In the genomic region with DNA sequence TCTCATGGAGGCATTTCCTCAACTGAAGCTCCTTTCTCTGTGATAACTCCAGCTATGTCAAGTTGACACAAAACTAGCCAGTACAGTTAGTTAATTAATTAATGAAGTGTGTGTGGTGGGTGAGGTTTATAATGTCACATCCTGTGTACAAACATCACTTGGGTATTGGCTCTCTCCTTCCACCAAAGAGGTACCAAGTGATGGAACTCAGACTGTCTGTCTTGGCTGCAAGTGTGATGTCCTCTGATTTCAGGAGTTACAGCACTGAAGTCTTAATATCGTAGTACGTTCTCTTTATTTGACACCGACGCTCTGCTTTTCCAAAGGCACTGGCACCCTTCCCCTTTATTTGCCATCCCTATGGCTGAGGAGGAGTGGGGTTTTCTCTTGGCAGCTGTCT, we compare ENCODE assay signal across 38 mouse cellular contexts. TPM values are rescaled to one million over a fixed set of nuclear protein-coding genes. Genes with fewer than 3 reads are reported as not detected.
"Had no signal": no experiment of that assay in that cellular context is flagged by ENCODE, and none has a peak within 500 bp of the region (broad histone marks: within the 10 kb centered on the region; RNA-seq: fewer than 3 reads in every experiment).

No protein-coding gene starts in this region.

- H3K9me3 ChIP-seq: heart, embryonic 10.5 days; heart, embryonic 12.5 days; hindbrain, embryonic 10.5 days; hindbrain, embryonic 12.5 days; intestine, embryonic 15.5 days; limb, embryonic 10.5 days; limb, embryonic 12.5 days had no signal

- H3K9ac ChIP-seq: heart, embryonic 12.5 days; hindbrain, embryonic 12.5 days; hindbrain, embryonic 14.5 days; intestine, embryonic 15.5 days; limb, embryonic 12.5 days had no signal

- H3K4me3 ChIP-seq: gastrocnemius, adult 2 months; heart, embryonic 10.5 days; heart, embryonic 12.5 days; hindbrain, embryonic 10.5 days; hindbrain, embryonic 12.5 days; intestine, embryonic 15.5 days; limb, embryonic 10.5 days; limb, embryonic 12.5 days had no signal

- H3K4me2 ChIP-seq: heart, embryonic 12.5 days; hindbrain, embryonic 12.5 days; hindbrain, embryonic 14.5 days; intestine, embryonic 15.5 days; limb, embryonic 12.5 days had no signal

- H3K36me3 ChIP-seq: heart, embryonic 10.5 days; heart, embryonic 12.5 days; hindbrain, embryonic 10.5 days; hindbrain, embryonic 12.5 days; intestine, embryonic 15.5 days; limb, embryonic 10.5 days; limb, embryonic 12.5 days had no signal

- DNase-seq: gastrocnemius, adult 2 months; gastrocnemius, postnatal 10 days; gastrocnemius, postnatal 25 days; heart, adult 18-20 months; heart, postnatal 10 days; heart, postnatal 4 days; kidney, adult 18-20 months; kidney, adult 8-10 months; kidney, postnatal 14 days; kidney, postnatal 36 days; layer of hippocampus, adult 9-11 months; layer of hippocampus, postnatal 36 days; liver had no signal

- H3K4me1 ChIP-seq: heart, embryonic 10.5 days; heart, embryonic 12.5 days; hindbrain, embryonic 10.5 days; hindbrain, embryonic 12.5 days; intestine, embryonic 15.5 days; limb, embryonic 10.5 days; limb, embryonic 12.5 days had no signal

- ATAC-seq: hindbrain, embryonic 16.5 days; inflammation-experienced regulatory T-cells, adult 6 months; intestine, embryonic 15.5 days; intestine, postnatal 0 days had no signal

- H3K27ac ChIP-seq: gastrocnemius, adult 2 months; heart, embryonic 10.5 days; hindbrain, embryonic 10.5 days; hindbrain, embryonic 12.5 days; hindbrain, embryonic 14.5 days; intestine, embryonic 15.5 days; kidney, postnatal 0 days; limb, embryonic 10.5 days; limb, embryonic 12.5 days had no signal

- H3K27me3 ChIP-seq: heart, embryonic 12.5 days; hindbrain, embryonic 12.5 days; intestine, embryonic 15.5 days; limb, embryonic 12.5 days had no signal

RNA-seq across cellular contexts. Expression of a gene that starts 13.4 kb away (rescaled TPM):
- total RNA-seq: granulocyte monocyte progenitor cell, adult 5-6 weeks; heart, adult 18-20 months; heart, postnatal 10 days; heart, postnatal 25 days; heart, postnatal 4 days; layer of hippocampus, adult 18-20 months; layer of hippocampus, adult 8-10 months; layer of hippocampus, postnatal 14 days; layer of hippocampus, postnatal 36 days; left cerebral cortex, adult 18-20 months; left cerebral cortex, postnatal 10 days; left cerebral cortex, postnatal 36 days had no signal
- polyA plus RNA-seq: frontal cortex, adult 2 months; heart, embryonic 10.5 days; heart, embryonic 12.5 days; heart, embryonic 14.5 days; heart, embryonic 16.5 days; hindbrain, embryonic 10.5 days; hindbrain, embryonic 12.5 days; hindbrain, embryonic 14.5 days; hindbrain, embryonic 16.5 days; inflammation-experienced regulatory T-cells, adult 6 months; intestine, embryonic 15.5 days; intestine, postnatal 0 days; kidney, embryonic 14.5 days; kidney, postnatal 0 days; large intestine, adult 2 months; limb, embryonic 10.5 days; limb, embryonic 12.5 days had no signal
